Mouse (Mus musculus) hindbrain, embryonic 16.5 days (tissue): ENCODE results near the gene Atp13a2. TPM values are rescaled to one million over a fixed set of nuclear protein-coding genes. Genes with fewer than 3 reads are reported as not detected.

Experiments used
- ATAC-seq: fragments of 200-750 bp; cut with Nextera tagmentation; 2 replicates; pipeline ENCODE4 v1.8.0; 2017; ENCODE audit warnings: moderate TSS enrichment, moderate library complexity
- H3K27ac ChIP-seq: fragments of 300-500 bp; sonication (generic); 2 replicates; pipeline ENCODE4 v1.5.1; 2014; ENCODE audit warnings: low read depth, mild to moderate bottlenecking, control low read depth, low read length, moderate library complexity
- H3K27me3 ChIP-seq: fragments of 300-500 bp; sonication (generic); replicated peaks from 2 replicates; pipeline ENCODE4 v1.6.1; 2014; ENCODE audit warnings: low read length; ENCODE audit not compliant: control insufficient read depth, insufficient read depth
- H3K36me3 ChIP-seq: fragments of 300-500 bp; sonication (generic); 2 replicates; pipeline ENCODE4 v1.6.1; 2014; ENCODE audit warnings: mild to moderate bottlenecking, low read length, moderate library complexity, mixed read lengths; ENCODE audit not compliant: control insufficient read depth, insufficient read depth
- H3K4me1 ChIP-seq: fragments of 300-500 bp; sonication (generic); 2 replicates; pipeline ENCODE4 v1.6.1; 2014; ENCODE audit warnings: low read depth, low read length; ENCODE audit not compliant: control insufficient read depth, insufficient read depth
- H3K4me2 ChIP-seq: fragments of 300-500 bp; sonication (generic); 2 replicates; pipeline ENCODE4 v1.6.1; 2014; ENCODE audit warnings: mild to moderate bottlenecking, low read length, control low read depth, moderate library complexity
- H3K4me3 ChIP-seq: fragments of 300-500 bp; sonication (generic); 2 replicates; pipeline ENCODE4 v1.5.1; 2014; ENCODE audit warnings: mild to moderate bottlenecking, low read length, control low read depth, moderate library complexity
- H3K9ac ChIP-seq: fragments of 300-500 bp; sonication (generic); 2 replicates; pipeline ENCODE4 v1.6.1; 2014; ENCODE audit warnings: low read depth, mild to moderate bottlenecking, control low read depth, low read length, moderate library complexity
- H3K9me3 ChIP-seq: fragments of 300-500 bp; sonication (generic); 2 replicates; pipeline ENCODE4 v1.6.1; 2014; ENCODE audit warnings: mild to moderate bottlenecking, low read length, moderate library complexity; ENCODE audit not compliant: control insufficient read depth
- WGBS: fragments of 180-500 bp; shearing (Covaris S2); extraction: QIAGEN DNeasy Blood & Tissue Kit; methylation state at CpG from one replicate; pipeline ENCODE4 v1.1.7; 2014; 5-methylcytosine and 5-hydroxymethylcytosine counted together
- polyA plus RNA-seq: library from polyadenylated mRNA; unstranded; fragments of >200 nt; fragmentation: Nextera tagmentation; extraction: Ambion mirVana; gene quantifications from 2 replicates; pipeline ENCODE4 v1.2.1, GENCODE M21; 2015

Atp13a2 gene
- polyA plus RNA-seq, 1 experiment from 2014 or later: 185 TPM

DNA sequence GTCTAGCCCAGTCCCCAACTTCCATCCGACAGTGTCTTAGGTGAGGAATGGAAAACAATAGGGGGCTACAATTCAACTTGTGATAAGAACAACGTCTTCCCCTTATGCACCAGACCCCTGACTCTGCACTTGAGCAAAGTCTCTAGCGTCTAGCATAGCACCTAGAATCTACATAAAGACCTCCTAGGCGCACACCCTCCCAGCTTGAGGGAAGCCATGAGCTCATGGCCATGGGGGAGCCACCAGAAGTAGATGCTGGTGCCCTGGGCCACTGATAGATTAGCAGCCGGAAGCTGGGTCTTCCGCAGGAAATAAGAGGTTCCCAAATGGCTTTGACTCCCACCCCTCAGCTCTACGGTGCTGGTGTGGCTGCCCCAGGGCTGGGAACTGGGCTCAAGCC is 803 bp downstream of the Atp13a2 start:
- WGBS: 20% methylated on average over 7 of the region's 7 CpGs
- H3K27ac ChIP-seq: peak overlapping the region; percentile 83
- H3K4me1 ChIP-seq: peaks cover 30% of the 10 kb centered on the region
- H3K9me3 ChIP-seq: no peaks in the 10 kb centered on the region
- ATAC-seq: 0 out of 2 replicates have a peak, but pooled peaks have one; percentile 6
- peak overlapping the region; percentile 86 for H3K4me3 ChIP-seq
- H3K36me3 ChIP-seq: peaks cover 4% of the 10 kb centered on the region
- H3K4me2 ChIP-seq: peak overlapping the region; percentile 59
- no peaks in the 10 kb centered on the region for H3K27me3 ChIP-seq
- peak overlapping the region; percentile 98 for H3K9ac ChIP-seq

DNA sequence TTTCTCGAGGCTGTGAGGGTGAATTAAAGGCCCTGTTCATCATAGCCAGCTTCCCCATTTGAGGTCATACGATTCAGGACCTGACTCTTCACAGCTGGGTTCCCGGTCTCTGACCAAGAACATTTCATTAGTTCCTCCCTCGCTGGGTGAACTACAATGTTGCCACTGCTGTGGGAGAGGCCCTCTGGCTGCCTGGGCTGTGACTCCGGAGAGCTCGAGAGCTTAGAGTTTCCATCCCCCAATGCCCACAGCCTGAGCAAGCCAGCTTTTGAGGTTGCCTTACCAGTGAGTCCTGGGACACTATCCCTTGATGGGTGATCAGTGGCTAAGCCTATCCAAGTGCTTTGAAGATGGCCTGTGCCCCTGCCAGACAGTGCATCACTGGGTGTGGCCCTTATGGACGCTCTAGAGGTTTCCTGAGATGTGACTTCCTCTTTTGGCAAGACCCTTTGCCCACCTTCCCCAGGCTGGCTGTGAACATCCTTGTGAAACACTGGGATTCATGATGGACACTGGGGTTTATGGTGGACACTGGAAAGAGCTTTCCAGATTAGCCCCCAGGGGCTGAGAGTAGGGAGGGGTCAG is 2.1 kb downstream of the Atp13a2 start:
- no peak overlapping the region for H3K27ac ChIP-seq
- no peak for ATAC-seq
- no peaks in the 10 kb centered on the region for H3K27me3 ChIP-seq
- H3K36me3 ChIP-seq: peaks cover 10% of the 10 kb centered on the region
- peak overlapping the region; percentile 29; the same call in 1 of the 2 replicates for H3K9ac ChIP-seq
- H3K4me1 ChIP-seq: peaks cover 27% of the 10 kb centered on the region
- H3K4me2 ChIP-seq: peak overlapping the region; percentile 59
- H3K9me3 ChIP-seq: no peaks in the 10 kb centered on the region
- WGBS: 54% methylated on average over 7 of the region's 7 CpGs
- H3K4me3 ChIP-seq: no peak overlapping the region; the same call in 1 of the 2 replicates

DNA sequence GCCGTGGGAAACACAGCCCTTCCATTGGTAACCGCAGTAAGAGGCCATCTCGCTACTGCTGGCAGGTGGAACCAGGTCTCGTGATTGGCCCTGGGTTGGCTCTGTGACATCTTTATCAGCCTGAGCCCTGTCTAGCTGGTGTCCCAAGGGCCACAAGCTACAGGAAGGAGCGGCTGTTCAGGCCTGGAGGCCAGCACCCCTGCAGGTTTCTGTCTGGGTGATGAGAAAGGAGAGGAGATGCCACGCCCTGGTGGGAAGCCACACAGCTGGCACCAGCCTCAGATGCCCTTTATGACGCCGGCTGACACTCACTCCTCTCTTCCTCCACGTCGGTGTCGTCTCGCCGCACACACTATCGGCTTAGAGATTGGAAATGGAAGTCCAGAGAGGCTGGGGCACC is 2.8 kb downstream of the Atp13a2 start:
- Histone ChIP-seq H3K4me2 (no peak overlapping the region; the same call in 1 of the 2 replicates), H3K9ac (no peak overlapping the region; the same call in 1 of the 2 replicates), H3K4me3 (no peak overlapping the region), H3K36me3 (peaks cover 16% of the 10 kb centered on the region), H3K27me3 (no peaks in the 10 kb centered on the region), H3K9me3 (no peaks in the 10 kb centered on the region), H3K4me1 (peaks cover 27% of the 10 kb centered on the region), H3K27ac (no peak overlapping the region)
- no peak for ATAC-seq
- 85% methylated on average over 14 of the region's 14 CpGs for WGBS

DNA sequence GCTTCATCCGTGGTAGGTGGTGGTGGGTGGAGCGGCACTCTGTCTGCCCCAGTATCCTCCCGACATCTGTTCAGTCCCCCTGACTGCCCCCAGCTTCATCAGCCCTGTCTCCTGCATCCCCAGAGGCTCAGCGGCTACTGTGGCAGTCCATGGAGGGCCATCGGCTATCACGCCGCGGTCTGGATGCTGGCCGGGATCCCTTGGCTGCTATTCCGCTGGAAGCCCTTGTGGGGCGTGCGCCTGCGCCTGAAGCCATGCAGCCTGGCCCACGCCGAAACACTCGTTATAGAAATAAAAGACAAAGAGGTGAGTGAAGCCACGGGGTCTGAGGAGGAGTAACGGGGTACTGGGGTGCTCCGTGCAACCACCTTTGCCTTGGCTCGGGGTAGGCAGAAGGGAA is 5.5 kb downstream of the Atp13a2 start:
- H3K36me3 ChIP-seq: peaks cover 44% of the 10 kb centered on the region
- 79% methylated on average over 20 of the region's 20 CpGs for WGBS
- no peak overlapping the region for H3K9ac ChIP-seq

DNA sequence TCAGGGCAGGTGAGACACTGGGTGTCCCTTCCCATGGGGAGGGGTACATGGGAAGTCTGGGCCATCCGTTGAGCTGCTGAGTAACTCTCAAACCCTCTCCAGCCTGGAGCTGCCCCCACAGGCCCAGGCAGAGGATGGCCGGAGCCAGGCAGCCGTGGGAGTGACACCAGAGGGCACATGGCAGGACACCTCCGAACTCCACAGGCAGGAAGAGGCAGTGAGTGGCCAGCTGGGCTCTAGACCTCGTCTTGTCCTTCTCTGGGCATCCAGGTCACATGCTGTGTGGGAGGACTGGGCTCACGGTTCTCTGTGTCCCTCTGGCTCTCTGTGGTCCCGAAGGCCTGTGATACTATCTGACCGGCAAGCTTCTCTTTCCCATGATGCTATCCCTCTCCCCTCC is 7.2 kb downstream of the Atp13a2 start:
- Histone ChIP-seq H3K27ac (no peak overlapping the region), H3K36me3 (peaks cover 53% of the 10 kb centered on the region), H3K9me3 (no peaks in the 10 kb centered on the region), H3K27me3 (no peaks in the 10 kb centered on the region), H3K9ac (no peak overlapping the region), H3K4me1 (peaks cover 12% of the 10 kb centered on the region), H3K4me2 (no peak overlapping the region), H3K4me3 (no peak overlapping the region)
- ATAC-seq: no peak
- 88% methylated on average over 8 of the region's 8 CpGs for WGBS

More for the DNA sequence above, 5.5 kb downstream of the Atp13a2 start:
- Histone ChIP-seq H3K4me1 (peaks cover 27% of the 10 kb centered on the region), H3K4me2 (no peak overlapping the region), H3K27me3 (no peaks in the 10 kb centered on the region), H3K4me3 (no peak overlapping the region), H3K9me3 (no peaks in the 10 kb centered on the region), H3K27ac (no peak overlapping the region)
- no peak for ATAC-seq

DNA sequence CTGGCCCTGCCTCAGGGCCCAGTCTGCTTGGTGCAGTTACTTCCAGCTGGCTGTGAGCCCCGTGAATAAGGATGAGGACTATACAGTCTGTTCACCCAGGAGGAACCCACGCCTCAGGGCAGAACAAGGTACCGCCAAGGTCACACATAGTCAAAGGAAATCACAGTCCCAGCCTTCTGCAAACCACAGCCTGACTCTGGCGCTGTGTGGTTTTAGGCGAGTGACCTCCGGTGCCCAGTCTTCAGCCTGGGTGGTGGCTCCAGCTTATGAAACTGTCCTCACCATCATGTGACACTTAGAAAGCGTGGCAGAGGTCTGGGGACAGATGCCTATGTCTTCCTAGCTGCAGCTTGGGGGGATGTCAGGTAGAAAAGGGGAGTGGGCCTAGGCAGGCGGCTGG is 9.1 kb downstream of the Atp13a2 start:
- peaks cover 66% of the 10 kb centered on the region for H3K36me3 ChIP-seq
- WGBS: 92% methylated on average over 8 of the region's 8 CpGs
- no peak for ATAC-seq
- no peaks in the 10 kb centered on the region for H3K27me3 ChIP-seq
- H3K27ac ChIP-seq: no peak overlapping the region
- H3K9me3 ChIP-seq: no peaks in the 10 kb centered on the region
- H3K9ac ChIP-seq: no peak overlapping the region
- no peak overlapping the region for H3K4me3 ChIP-seq
- H3K4me2 ChIP-seq: no peak overlapping the region
- no peaks in the 10 kb centered on the region for H3K4me1 ChIP-seq

DNA sequence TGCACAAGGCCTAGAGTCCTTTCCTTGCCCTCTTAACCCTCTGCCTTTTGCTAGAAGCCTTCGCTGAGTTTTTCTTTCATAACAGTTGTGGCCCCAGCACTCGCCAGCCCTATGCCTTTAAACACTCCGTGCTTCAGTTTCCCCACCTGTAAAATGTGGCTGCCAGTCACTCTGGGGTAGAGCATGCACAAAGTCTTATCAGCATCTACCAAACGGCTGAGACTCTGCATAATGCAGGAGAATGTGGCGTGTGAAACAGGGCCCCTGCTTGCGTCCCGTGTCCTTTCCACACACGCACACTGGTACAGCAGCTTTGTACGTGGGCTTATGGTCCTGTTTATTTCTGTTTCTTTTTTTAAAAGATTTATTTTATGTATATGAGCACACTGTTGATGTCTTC is 10.1 kb downstream of the Atp13a2 start:
- WGBS: 99% methylated on average over 9 of the region's 9 CpGs
- peaks cover 67% of the 10 kb centered on the region for H3K36me3 ChIP-seq
- no peaks in the 10 kb centered on the region for H3K9me3 ChIP-seq
- no peak overlapping the region for H3K4me2 ChIP-seq
- no peak overlapping the region for H3K4me3 ChIP-seq
- ATAC-seq: no peak
- H3K27ac ChIP-seq: no peak overlapping the region
- no peaks in the 10 kb centered on the region for H3K27me3 ChIP-seq
- H3K4me1 ChIP-seq: no peaks in the 10 kb centered on the region
- H3K9ac ChIP-seq: no peak overlapping the region

DNA sequence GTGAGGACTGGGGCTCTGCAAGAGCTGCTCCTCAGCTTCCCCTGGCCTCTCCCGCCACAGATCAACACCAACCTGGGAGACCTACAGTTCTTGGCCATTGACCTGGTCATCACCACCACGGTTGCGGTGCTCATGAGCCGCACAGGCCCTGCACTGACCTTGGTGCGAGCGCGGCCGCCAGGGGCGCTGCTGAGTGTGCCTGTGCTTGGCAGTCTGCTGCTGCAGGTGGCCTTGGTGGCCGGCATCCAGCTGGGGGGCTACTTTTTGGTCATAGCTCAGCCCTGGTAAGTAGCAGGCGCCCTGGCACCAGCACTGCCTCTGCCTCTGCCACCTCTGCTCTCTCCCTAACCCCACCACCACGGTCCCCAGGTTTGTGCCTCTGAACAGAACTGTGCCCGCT is 19.3 kb downstream of the Atp13a2 start:
- Histone ChIP-seq H3K4me3 (no peak overlapping the region), H3K9me3 (no peaks in the 10 kb centered on the region), H3K36me3 (peaks cover 49% of the 10 kb centered on the region), H3K27me3 (no peaks in the 10 kb centered on the region), H3K9ac (no peak overlapping the region), H3K27ac (no peak overlapping the region), H3K4me1 (no peaks in the 10 kb centered on the region), H3K4me2 (no peak overlapping the region)
- WGBS: 81% methylated on average over 13 of the region's 13 CpGs
- no peak for ATAC-seq

DNA sequence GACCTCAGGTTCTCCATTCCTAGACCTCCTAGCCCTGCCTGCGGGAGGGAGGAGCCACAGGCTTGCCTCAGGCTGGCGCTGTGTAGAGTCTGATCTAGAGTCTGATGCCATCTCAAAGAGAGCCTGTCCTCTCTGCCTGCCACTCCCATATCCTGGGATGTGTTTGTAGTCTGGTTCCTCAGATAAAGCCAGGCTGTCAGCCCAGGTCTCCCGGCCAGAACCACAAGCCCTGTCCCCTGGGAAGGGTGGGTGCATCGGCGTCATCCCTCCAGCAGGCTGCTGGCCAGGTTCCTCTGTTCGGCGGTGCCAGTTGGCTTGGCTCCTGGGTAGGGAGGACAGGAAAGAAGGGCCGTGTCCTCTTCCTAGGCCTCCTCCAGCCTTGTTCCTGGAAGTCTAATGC is 21.4 kb downstream of the Atp13a2 start:
- Histone ChIP-seq H3K36me3 (peaks cover 39% of the 10 kb centered on the region), H3K4me1 (peaks cover 18% of the 10 kb centered on the region), H3K4me3 (no peak overlapping the region), H3K9ac (no peak overlapping the region), H3K27me3 (no peaks in the 10 kb centered on the region), H3K27ac (no peak overlapping the region), H3K4me2 (no peak overlapping the region), H3K9me3 (no peaks in the 10 kb centered on the region)
- WGBS: 78% methylated on average over 8 of the region's 8 CpGs
- ATAC-seq: no peak
